Mouse (Mus musculus) heart, postnatal 0 days (tissue): ENCODE measurements at regions not wholly inside any gene's neighbourhood (a gene's known extent, or its start where the extent isn't known, plus 50 kb on each side); places are given as distances from the start of the nearest gene placed in this dataset.

Experiments
- CTCF ChIP-seq: IDR thresholded peaks from 2 replicates; pipeline ENCODE4 v1.5.1; 2016; ENCODE audit warnings: antibody characterized with exemption, control low read depth, low read depth
- EP300 ChIP-seq: IDR thresholded peaks from 2 replicates; pipeline ENCODE4 v1.6.1; 2016; ENCODE audit warnings: antibody characterized with exemption, low read depth

DNA sequence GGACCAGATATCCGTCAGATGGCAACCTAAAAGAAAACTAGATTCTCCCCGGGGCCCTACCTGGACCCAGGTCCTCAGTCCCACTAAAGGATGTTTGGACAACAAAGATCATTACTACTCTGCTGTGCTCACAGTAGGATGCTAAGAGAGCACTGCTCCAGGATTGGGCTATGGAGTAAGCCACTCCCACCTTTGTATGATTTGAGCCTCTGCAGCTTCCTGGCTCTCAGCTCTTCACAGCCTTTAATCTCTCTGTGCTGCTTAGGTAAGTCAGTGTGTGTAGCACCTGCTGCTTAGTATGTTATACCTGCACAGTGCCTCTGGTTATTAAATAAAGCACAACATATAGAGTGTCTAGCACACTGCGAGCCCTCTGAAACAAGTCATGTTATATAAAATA, 82.6 kb upstream of the 1110032F04Rik start:
- no peak for TF ChIP-seq CTCF
- no peak for TF ChIP-seq EP300
